Mouse (Mus musculus) cerebellum, adult 2 months (tissue): Measurements from ENCODE around the gene Prss56. TPM values are rescaled to one million over a fixed set of nuclear protein-coding genes. Genes with fewer than 3 reads are reported as not detected.
A peak's percentile ranks its signal among the peaks of the same experiment; 100 is the strongest.

ENCODE experiments used
- DNase-seq, 2 experiments: peaks; one replicate each; pipeline ENCODE4 v3.0.0; 2021
- H3K27ac ChIP-seq: fragments of 200-500 bp; 2 replicates; pipeline ENCODE4 v1.5.1; 2012; ENCODE audit warnings: low read length, control low read depth, inconsistent platforms; ENCODE audit not compliant: insufficient read depth
- H3K27me3 ChIP-seq: fragments of 200-500 bp; 2 replicates; pipeline ENCODE4 v1.6.1; 2012; ENCODE audit warnings: inconsistent platforms, mild to moderate bottlenecking, low read length, moderate library complexity; ENCODE audit not compliant: control insufficient read depth, insufficient read depth
- H3K4me1 ChIP-seq: fragments of 200-500 bp; 2 replicates; pipeline ENCODE4 v1.6.1; 2011; ENCODE audit warnings: low read length; ENCODE audit not compliant: control insufficient read depth, insufficient read depth
- H3K4me3 ChIP-seq: fragments of 200-500 bp; replicated peaks from 2 replicates; pipeline ENCODE3; 2011; ENCODE audit warnings: mild to moderate bottlenecking, low read depth, low read length, control low read depth; ENCODE audit not compliant: insufficient read depth
- CTCF ChIP-seq: fragments of 200-500 bp; IDR thresholded peaks from 2 replicates; pipeline ENCODE4 v1.5.1; 2011; ENCODE audit warnings: low read depth, mild to moderate bottlenecking, control low read depth, low read length, moderate library complexity, borderline replicate concordance; ENCODE audit not compliant: insufficient read depth
- POLR2A ChIP-seq: fragments of 200-500 bp; IDR thresholded peaks from 2 replicates; pipeline ENCODE4 v1.6.1; 2011; ENCODE audit warnings: low read length, control low read depth, borderline replicate concordance; ENCODE audit not compliant: insufficient read depth
- WGBS: fragments of 180-500 bp; shearing (Covaris S2); methylation state at CpG from one replicate; pipeline ENCODE4 v1.1.7; 2018; 5-methylcytosine and 5-hydroxymethylcytosine counted together
- polyA plus RNA-seq: library from polyadenylated mRNA; depleted of rRNA; stranded (reverse); fragments of >200 nt; gene quantifications from 2 replicates; pipeline ENCODE4 v1.2.3, GENCODE M21; 2012

The Prss56 gene
- polyA plus RNA-seq, 1 experiment: 0.10 TPM

DNA sequence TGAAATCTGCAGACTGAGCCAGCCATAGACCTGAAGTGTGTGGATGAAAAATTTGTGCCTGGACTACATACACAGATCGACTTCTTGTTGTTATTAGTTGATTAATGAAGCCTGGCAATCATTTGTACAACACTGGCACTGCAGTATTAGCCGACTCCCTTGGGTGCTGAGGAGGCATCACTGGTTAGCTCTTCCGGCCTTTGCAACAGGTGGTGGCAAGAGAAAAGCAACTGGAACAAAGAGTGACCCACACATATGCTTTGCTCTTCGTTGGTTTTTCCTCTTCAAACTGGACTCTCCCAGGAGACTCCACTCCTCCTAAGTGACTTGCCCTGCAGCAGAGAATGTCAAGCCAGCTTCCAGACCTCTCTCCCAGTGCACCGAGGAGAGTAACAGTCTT, 20.7 kb downstream of the Prss56 start:
- Histone ChIP-seq H3K27me3 (no peaks in the 10 kb centered on the region), H3K27ac (no peak overlapping the region), H3K4me3 (no peak overlapping the region), H3K4me1 (no peaks in the 10 kb centered on the region)
- TF ChIP-seq POLR2A: no peak
- DNase-seq: no peak
- WGBS: 71% methylated on average over 5 of the region's 5 CpGs

DNA sequence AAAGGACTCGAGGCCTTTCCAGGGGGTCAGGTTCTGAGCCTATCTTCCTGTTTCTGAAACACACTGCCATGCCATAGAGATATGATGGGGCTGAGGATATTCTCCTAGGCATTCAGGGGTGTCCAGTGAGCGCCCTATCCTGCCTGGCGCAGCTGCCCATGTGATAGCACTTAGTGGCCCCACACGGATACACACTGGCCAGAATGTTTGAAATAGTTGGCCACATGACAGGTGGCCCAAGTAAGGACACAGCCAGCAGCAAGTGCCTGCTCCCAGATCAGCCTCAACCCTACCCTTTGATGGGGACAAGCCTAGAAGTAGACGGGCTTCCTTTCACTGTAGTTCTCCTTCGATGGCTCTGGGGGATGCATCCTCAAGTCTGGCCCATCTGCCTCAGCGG, 21.4 kb downstream of the Prss56 start, which contains the start of gene Chrng:
Gene Chrng, plus strand, starts transcription at position 193 of the 400 bp plus-strand sequence.
- no peak within 1 kb of the TSS for H3K4me3 ChIP-seq
- TF ChIP-seq POLR2A (no peak), CTCF (no peak)
- 77% methylated on average over 7 of the region's 7 CpGs for WGBS
- no peak for DNase-seq
- no peaks in the 10 kb centered on the region for H3K4me1 ChIP-seq
- H3K27ac ChIP-seq: no peak within 1 kb of the TSS
- no peaks in the 10 kb centered on the region for H3K27me3 ChIP-seq

DNA sequence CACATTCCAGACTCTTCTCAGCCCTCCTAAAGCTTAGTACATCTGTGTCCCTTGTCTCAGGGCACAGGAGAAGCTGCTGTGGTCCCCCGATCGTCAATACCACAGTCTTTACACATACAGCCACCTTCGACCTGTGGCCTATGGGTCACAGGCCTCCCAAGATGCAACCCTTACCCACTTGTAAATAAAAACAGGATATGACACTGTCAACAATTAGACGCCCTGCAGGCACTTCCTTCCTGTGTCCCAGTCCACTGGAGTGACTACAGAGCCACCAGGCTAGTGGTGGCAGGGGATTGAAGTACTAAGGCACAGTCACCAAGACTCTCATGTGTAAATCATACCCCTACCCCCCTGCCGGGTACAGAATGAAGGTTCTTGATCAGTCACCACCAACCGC, 21.9 kb downstream of the Prss56 start:
- Histone ChIP-seq H3K27me3 (no peaks in the 10 kb centered on the region), H3K4me3 (no peak overlapping the region), H3K4me1 (no peaks in the 10 kb centered on the region), H3K27ac (no peak overlapping the region)
- DNase-seq: no peak
- TF ChIP-seq POLR2A (no peak), CTCF (no peak)
- WGBS: 77% methylated on average over 6 of the region's 6 CpGs

DNA sequence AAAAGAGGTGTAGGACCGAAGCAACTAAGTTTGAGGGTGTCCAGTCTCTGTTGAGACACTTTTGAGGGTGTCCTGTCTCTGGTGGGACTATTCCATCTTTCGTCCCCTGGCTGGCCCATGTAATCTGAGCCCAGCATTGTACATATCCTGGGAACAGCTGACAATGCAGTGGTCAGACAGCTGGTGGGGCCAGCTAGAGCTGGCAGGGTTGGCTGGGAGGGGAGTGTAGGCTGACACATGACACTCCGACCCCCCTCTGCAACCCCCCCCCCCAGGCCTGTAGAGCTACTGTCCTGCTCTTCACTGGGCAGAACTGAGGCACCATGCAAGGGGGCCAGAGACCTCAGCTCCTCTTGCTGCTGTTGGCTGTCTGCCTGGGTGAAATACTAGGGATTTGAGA, 22.4 kb downstream of the Prss56 start:
- H3K4me3 ChIP-seq: no peak overlapping the region
- H3K27ac ChIP-seq: no peak overlapping the region
- H3K4me1 ChIP-seq: no peaks in the 10 kb centered on the region
- TF ChIP-seq CTCF (no peak), POLR2A (no peak)
- no peak for DNase-seq
- WGBS: 40% methylated on average over 3 of the region's 3 CpGs
- no peaks in the 10 kb centered on the region for H3K27me3 ChIP-seq

DNA sequence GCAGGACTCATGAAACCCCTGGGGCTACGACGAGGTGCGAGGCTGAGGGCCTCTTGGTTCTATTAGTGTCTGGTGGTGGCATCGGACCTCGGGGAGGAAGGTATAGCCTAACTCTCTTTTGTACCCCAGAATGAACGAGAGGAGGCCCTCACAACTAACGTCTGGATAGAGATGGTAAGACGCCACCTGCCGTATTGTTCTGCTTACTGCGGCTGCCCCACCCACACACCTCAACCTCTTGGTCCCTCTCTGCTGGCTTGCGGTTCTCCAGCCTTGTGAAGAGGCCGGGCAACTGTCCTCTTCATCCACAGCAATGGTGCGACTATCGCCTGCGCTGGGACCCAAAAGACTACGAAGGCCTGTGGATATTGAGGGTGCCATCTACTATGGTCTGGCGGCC, 23.2 kb downstream of the Prss56 start:
- WGBS: 23% methylated on average over 17 of the region's 17 CpGs
- DNase-seq: no peak
- TF ChIP-seq CTCF (no peak), POLR2A (no peak)
- no peaks in the 10 kb centered on the region for H3K27me3 ChIP-seq
- H3K27ac ChIP-seq: no peak overlapping the region
- H3K4me3 ChIP-seq: no peak overlapping the region
- no peaks in the 10 kb centered on the region for H3K4me1 ChIP-seq

DNA sequence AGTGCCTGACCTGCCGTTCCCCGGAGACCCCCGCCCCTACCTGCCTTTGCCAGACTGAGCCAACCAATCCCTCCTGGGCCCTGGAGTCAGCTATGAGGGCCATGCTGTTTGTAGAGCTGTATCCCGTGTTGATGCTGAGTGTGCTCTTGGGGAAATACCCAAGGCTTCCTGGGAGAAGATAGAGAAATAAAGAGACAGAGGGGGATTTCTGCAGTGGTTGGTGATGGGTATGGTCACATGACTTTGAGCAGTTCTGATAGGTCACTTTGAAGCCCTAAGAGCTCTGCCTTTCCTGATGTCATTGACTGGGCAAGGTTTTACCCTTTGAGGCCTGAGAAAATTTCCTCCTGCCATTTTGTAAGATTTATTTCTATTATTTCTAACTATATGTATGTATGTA, 28.3 kb downstream of the Prss56 start:
- no peak for DNase-seq
- no peak for TF ChIP-seq CTCF
- TF ChIP-seq POLR2A: no peak
- Histone ChIP-seq H3K27me3 (no peaks in the 10 kb centered on the region), H3K27ac (no peak overlapping the region), H3K4me1 (no peaks in the 10 kb centered on the region; the same call in 1 of the 2 replicates), H3K4me3 (no peak overlapping the region)
- WGBS: 80% methylated on average over 4 of the region's 4 CpGs

DNA sequence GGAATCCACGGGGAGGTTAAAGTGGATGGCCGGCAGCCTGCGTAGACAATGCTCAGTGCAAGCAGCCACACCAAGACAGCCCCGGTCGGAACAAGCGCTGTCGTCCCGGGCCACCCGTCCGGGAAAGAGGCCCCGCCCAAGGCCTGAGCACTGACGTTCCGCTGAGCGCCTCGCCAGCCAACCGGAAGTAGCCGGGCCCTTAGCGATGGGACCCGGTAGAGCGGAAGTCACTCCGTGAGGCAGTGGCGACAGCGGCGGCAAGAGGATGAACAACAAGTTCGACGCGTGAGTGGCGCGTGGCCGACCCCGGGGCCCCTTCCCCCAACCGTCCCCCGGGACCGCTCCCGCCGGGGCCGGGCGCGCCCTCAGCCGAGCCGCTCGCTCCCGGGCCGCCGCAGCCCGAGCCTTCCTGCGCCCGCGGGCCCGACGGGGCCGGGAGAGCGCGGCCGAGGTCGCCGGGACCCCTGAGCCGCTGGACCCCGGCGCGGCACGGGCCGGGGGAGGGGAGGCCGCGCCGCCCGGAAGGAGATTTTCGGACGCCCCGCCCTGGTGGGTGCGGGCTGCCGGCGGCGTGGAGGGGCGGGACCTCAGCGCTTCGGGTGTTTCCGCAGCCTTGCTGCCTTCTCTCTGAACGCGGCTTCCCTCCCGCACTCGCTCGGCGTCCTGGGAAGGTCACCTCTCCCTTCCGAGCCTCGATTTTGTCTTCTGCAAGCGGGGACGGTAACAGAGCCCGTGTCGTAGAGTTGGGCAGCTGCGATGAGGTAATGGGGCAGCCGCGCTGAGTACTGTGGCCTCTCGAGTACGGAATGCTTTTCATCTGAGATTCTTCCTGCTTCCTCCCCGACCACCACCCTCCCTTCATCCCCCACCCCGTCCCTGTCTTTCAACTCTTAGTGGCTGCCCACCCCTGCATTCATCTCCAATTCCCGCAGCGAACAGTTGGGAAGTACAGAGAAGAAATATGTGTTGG, 30.9 kb downstream of the Prss56 start, which contains the start of gene Eif4e2:
Gene Eif4e2, plus strand, starts transcription at position 180 of the 970 bp plus-strand sequence.
- no peaks in the 10 kb centered on the region for H3K27me3 ChIP-seq
- TF ChIP-seq POLR2A (peak; percentile 90), CTCF (no peak)
- WGBS: under 1% methylated on average over 97 of the region's 99 CpGs
- H3K4me1 ChIP-seq: no peaks in the 10 kb centered on the region; the same call in 1 of the 2 replicates
- peak; percentile 93 for DNase-seq
- H3K4me3 ChIP-seq: peak within 1 kb of the TSS; percentile 100
- H3K27ac ChIP-seq: peak within 1 kb of the TSS; percentile 70

DNA sequence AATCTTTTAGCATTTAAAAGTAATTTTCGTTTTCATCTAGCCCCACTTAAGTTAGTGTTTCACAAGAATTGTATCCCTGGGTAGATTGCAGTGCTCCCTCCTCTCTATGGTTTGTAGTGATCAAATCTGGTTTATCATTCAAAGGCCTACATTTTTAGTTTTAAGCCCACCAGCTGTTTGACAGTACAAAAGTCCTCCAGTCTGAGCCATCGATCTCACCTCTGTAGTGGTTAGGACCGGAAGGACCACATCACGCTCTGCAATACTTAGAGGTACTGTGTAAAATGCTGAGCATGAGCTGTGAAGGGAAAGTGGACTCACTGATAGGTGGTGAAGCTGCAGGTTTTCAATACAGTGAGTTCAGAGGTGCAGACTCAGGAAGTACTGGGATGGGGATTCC, 31.6 kb downstream of the Prss56 start:
- TF ChIP-seq CTCF (no peak), POLR2A (no peak)
- 18% methylated on average over 4 of the region's 4 CpGs for WGBS
- Histone ChIP-seq H3K4me1 (no peaks in the 10 kb centered on the region; the same call in 1 of the 2 replicates), H3K27ac (no peak overlapping the region), H3K27me3 (no peaks in the 10 kb centered on the region), H3K4me3 (peak overlapping the region; percentile 100)
- no peak for DNase-seq
